Mouse (Mus musculus) heart, embryonic 14.5 days (tissue): Measurements from ENCODE around the gene Dmrt1. TPM values are rescaled to one million over a fixed set of nuclear protein-coding genes. Genes with fewer than 3 reads are reported as not detected.

Experiments
- polyA plus RNA-seq: library from polyadenylated mRNA; unstranded; fragments of >200 nt; fragmentation: Nextera tagmentation; extraction: Ambion mirVana; gene quantifications from 2 replicates; pipeline ENCODE4 v1.2.1, GENCODE M21; 2014

Dmrt1 gene
- polyA plus RNA-seq, 1 experiment from 2014 or later, result not detected

Other genes with a start within 250 kb of the Dmrt1 start
- 0.11 TPM in 1 of 2 replicates, not detected in the other for gene Dmrt3, start 104.7 kb downstream of the Dmrt1 start, polyA plus RNA-seq
- 0.13 and 0.59 TPM in 2 replicates for gene Dmrt2, start 166.8 kb downstream of the Dmrt1 start, polyA plus RNA-seq